Mouse (Mus musculus): Measurements from ENCODE around the gene Sun5. TPM values are rescaled to one million over a fixed set of nuclear protein-coding genes. Genes with fewer than 3 reads are reported as not detected.
"Not testable (repeated sequence)": the region's sequence is repeated elsewhere in the genome, so short reads cannot be mapped to it uniquely, and the experiment has no call there.

The Sun5 gene
- polyA plus RNA-seq, 1 experiment from 2014 or later: not detected

DNA sequence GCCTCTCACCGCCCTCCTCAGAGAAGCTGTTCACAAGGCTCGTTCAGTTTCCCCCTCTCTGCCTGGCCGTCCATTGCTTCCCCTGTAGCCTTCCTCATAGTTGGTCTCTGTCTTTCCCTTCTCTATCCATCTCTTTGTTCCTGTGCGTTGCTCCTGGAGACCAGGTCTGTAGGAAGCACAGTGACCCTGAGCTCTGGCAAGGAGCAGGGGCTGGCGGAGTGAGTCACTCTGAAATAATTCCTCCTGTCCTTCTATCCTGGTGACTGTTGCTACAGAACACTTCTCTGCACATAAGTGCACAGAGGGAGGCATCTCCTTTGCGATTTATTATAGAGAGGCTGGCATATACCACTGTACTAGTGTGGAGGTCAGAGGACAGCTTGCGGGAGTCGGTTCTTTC is 62.7 kb downstream of the Sun5 start:
- Histone ChIP-seq H3K9me3 (no peaks in the 10 kb centered on the region), H3K4me2 (no peak overlapping the region), H3K27ac (replicated peaks) (no peak overlapping the region), H3K4me1 (replicated peaks) (no peaks in the 10 kb centered on the region), H3K4me3 (no peak overlapping the region), H3K36me3 (no peaks in the 10 kb centered on the region), H3K9ac (no peak overlapping the region), H3K27me3 (no peaks in the 10 kb centered on the region)
- ATAC-seq (ENCODE audit: low FRiP score, low read depth): no peak
- 75% methylated on average over 8 of the region's 8 CpGs for WGBS

DNA sequence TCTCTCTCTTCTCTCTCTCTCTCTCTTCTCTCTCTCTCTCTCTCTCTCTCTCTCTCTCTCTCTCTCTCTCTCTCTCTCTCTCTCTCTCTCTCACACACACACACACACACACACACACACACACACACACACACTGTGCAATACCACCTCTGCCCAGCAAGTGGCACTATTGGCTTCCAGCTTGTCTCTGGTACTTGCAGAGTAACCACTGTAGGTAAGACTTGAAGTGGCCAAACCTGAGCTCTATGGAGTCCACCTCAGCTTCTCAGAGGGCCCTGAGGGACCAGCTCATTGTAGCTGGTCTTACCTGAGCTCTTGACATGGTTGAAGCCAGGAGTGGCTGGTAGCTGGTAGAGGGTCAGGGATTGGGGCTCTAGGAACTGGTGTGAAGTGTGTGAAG is 63.4 kb downstream of the Sun5 start:
- H3K4me1 ChIP-seq (replicated peaks); H3K27me3 ChIP-seq; H3K9me3 ChIP-seq; H3K4me3 ChIP-seq; H3K4me2 ChIP-seq; H3K27ac ChIP-seq (replicated peaks); H3K36me3 ChIP-seq; H3K9ac ChIP-seq; ATAC-seq (ENCODE audit: low FRiP score, low read depth): not testable (repeated sequence)

Other genes starting within 250 kb of the Sun5 start
- gene Commd7, start 238.3 kb downstream of the Sun5 start, polyA plus RNA-seq (2015; fragmentation: Nextera tagmentation; extraction: Ambion mirVana): 89.0 and 89.9 TPM in 2 replicates
- gene Dnmt3b, start 221.6 kb downstream of the Sun5 start, polyA plus RNA-seq (2015; fragmentation: Nextera tagmentation; extraction: Ambion mirVana): 3.2 and 3.5 TPM in 2 replicates
- gene Dnmt3c, start 174.4 kb downstream of the Sun5 start, polyA plus RNA-seq (2015; fragmentation: Nextera tagmentation; extraction: Ambion mirVana): 0.16 TPM in 1 of 2 replicates, not detected in the other
- 348 and 356 TPM in 2 replicates for gene Mapre1, start 129.8 kb downstream of the Sun5 start, polyA plus RNA-seq (2015; fragmentation: Nextera tagmentation; extraction: Ambion mirVana)
- gene Efcab8, start 91.2 kb downstream of the Sun5 start, polyA plus RNA-seq (2015; fragmentation: Nextera tagmentation; extraction: Ambion mirVana): not detected in 2 replicates
- gene Bpifb2, start 4.0 kb upstream of the Sun5 start, polyA plus RNA-seq (2015; fragmentation: Nextera tagmentation; extraction: Ambion mirVana): 0.17 TPM in 1 of 2 replicates, not detected in the other
- gene Bpifb6, start 29.3 kb upstream of the Sun5 start, polyA plus RNA-seq (2015; fragmentation: Nextera tagmentation; extraction: Ambion mirVana): 0.12 TPM in 1 of 2 replicates, not detected in the other
- gene Bpifb3, start 47.1 kb upstream of the Sun5 start, polyA plus RNA-seq (2015; fragmentation: Nextera tagmentation; extraction: Ambion mirVana): not detected in 2 replicates
- not detected in 2 replicates for gene Bpifb4, start 67.1 kb upstream of the Sun5 start, polyA plus RNA-seq (2015; fragmentation: Nextera tagmentation; extraction: Ambion mirVana)
- gene Bpifa6, start 103.9 kb upstream of the Sun5 start, polyA plus RNA-seq (2015; fragmentation: Nextera tagmentation; extraction: Ambion mirVana): not detected in 2 replicates
- not detected in 2 replicates for gene Bpifa2, start 137.2 kb upstream of the Sun5 start, polyA plus RNA-seq (2015; fragmentation: Nextera tagmentation; extraction: Ambion mirVana)